Mouse (Mus musculus) liver, adult 2 months (tissue): ENCODE results near the gene Gga1.

ENCODE experiments used
- CTCF ChIP-seq: fragments of 200-500 bp; IDR thresholded peaks from 2 replicates; pipeline ENCODE4 v1.5.1; 2011; ENCODE audit warnings: low read depth, low read length, control low read depth
- POLR2A ChIP-seq: fragments of 200-500 bp; IDR thresholded peaks from 2 replicates; pipeline ENCODE4 v1.6.1; 2011; ENCODE audit warnings: low read length, control low read depth; ENCODE audit not compliant: insufficient read depth; ENCODE audit errors: extremely low read depth

DNA sequence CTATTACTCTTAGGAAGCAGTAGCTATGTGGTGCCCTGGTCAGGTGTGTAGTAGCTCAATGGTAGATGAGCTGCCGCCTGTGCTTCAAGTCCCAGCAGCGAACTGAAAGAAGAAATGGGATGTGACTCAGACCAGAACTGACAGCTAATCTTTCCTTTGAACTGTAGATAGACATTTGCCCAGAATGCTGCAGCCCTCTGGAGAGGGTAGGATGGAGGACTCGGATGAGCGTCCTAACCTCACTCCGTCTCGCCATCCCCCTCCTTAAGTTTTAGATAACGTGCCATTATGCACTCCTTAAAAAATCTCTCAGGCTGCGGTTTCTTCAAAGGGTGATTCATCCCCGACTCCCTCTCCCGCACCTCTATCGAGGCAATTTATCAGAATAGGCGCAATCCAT is 42.9 kb downstream of the Gga1 start:
- TF ChIP-seq CTCF (no peak), POLR2A (no peak)
